Mouse (Mus musculus) left cerebral cortex, postnatal 14 days (tissue): ENCODE results near the gene Lmf1. TPM values are rescaled to one million over a fixed set of nuclear protein-coding genes. Genes with fewer than 3 reads are reported as not detected.
A peak's percentile ranks its signal among the peaks of the same experiment; 100 is the strongest.

ENCODE experiments used
- DNase-seq, 2 experiments: peaks; one replicate each; pipeline ENCODE4 v3.0.0; 2021 to 2022; ENCODE audit warnings: low spot score in 2 of 2, mixed read lengths in 1 of 2
- intact Hi-C: fragments of 180-260 bp; cut with DNase I; formaldehyde crosslinking; loops from one replicate; pipeline ENCODE4 v1.15.1; 2025
- total RNA-seq, 2 experiments: library from RNA; stranded (reverse); gene quantifications; 2 replicates each; pipeline ENCODE4 v1.2.3; 2021

Gene Lmf1
- total RNA-seq, 2 experiments from 2014 or later: 22.1 to 23.4 TPM

DNA sequence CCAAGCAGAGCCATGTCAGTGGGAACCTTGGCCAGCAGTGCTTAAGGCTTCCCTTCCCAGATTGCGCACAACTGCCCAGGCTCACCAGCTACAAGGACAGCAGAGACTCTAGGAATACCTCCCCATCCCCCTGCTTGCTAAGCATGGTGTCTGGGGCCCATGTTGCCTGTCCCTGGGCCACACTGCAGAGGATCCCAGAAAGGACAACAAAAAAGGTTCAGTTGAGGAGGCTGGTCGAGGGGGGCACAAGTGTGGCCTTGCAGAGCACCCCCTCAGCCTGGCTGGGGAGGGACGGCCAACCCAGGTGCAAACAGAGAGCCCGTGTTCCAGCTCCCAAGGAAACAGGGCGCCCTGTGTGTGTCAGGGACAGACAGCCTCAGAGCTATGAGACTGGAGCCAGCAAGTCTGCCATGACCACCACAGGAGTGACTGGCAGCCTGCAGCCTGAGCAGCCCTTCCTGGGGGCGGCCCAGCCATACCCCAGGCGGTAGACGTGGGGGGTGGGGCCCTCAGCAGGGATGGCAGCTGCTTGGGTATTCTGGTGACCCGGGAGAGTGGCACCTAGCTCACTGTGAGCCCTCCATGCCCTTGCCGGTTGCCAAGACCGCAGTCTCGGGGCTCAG lies 84.4 kb downstream of the Lmf1 start:
- intact Hi-C loops: no loop called here

DNA sequence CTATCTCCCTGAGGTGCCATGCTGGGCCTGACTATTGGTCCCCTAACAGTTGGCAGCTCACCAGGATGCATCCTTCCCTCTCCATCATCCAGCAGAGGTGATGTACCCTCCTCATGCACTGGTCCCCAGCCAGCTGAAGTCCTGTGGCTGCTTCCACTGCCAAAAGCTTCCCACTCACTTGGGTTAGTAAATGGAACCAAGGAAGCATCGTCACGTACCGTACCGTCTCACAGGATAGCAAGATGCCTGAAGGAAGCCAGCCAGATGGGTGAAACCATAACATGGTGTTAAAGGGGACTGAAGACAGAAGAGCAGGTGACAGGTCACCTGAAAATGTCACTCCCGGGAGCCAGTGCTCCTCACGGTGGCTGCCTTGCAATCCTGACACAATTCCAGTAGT lies 86.6 kb downstream of the Lmf1 start:
- DNase-seq: peak; percentile 35 to 63
- intact Hi-C loops: no loop called here

More for the DNA sequence above, 84.4 kb downstream of the Lmf1 start:
- DNase-seq: peak; percentile 46 to 74

DNA sequence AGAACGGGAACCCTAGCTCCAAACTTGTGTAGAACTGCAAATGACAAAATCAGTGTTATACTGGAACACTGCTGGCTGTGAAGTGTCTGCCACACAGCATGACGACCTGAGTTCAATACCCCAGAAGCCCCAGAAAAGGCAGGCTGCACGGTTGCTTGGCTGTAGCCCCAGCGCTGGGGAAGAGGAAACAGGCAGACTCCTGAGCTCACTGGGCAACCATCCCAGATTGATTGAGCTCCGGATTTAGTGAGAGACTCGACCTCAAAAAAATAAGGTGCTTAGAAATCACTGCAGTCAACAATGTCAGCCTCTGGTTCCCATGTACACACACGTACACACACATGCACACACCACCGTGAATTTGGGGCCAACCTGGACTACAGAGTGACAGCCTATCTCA lies 87.0 kb downstream of the Lmf1 start:
- no peak for DNase-seq
- intact Hi-C loops: no loop called here

DNA sequence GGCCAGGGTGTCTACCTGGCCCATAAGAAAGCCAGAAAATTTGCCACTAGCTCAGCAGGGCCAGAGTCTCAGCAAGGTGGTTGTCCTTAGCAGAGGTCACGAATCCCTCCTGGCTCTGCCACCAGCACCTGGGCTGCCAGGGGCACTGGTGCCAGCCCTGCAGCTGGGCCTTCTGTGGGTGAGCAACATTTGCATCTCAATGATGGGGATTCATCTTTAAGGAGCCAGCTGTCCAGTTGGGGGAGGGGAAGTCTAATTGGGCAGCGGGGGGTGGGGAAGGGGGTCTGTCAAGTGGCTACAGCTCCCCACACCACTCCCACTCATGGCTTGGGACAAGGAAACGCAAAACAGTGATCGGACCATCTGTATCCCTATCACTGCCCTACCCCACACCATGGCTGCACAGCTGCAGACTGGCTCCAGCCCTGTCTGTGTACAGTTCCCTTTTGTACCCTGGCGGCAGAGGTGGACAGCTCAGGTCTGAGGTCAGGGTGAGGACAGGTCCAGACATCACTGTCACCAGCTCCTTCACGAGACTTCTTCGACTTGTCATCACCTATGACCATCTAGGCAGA lies 89.7 kb downstream of the Lmf1 start:
- intact Hi-C loops: no loop called here
- DNase-seq: no peak

DNA sequence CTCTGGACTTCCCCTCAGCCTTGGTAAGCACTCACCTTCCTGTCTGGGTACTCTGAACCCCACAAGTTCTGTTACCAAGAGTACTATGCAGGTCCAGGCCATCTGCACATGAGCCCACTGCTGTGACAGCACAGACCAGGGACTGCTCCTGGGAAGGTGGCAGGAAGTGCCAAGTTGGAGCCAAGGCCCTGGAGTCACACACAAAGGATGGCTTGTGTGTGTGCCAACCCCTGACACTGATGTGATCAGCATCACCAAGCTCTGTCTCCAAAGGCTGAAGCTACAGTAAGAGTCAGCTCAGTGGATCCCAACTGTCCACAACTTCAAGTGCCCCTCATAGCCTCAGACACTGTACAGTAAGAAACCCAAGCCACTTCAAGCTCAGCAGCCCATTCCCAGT lies 94.1 kb downstream of the Lmf1 start:
- intact Hi-C loops: no loop called here
- DNase-seq: no peak

DNA sequence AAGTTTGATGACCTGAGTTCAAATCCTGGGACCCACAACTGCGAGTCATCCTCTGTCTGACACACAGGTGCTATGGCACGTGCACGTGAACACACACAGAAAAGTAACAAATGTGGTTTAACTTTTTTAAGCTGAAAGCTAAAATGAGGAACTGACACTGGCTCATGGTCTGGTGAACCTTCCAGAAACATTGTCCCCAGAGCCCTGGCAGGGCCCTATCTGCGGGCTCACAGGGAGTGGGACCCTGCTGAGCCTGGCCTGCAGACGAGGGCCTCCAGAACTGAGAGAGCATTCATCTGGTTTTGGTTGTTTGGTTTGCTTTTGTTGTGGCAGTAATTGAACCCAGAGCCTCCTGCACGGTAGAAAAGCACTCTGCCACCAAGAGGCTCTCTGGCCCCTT lies 99.1 kb downstream of the Lmf1 start:
- DNase-seq: no peak
- intact Hi-C loops: no loop called here

DNA sequence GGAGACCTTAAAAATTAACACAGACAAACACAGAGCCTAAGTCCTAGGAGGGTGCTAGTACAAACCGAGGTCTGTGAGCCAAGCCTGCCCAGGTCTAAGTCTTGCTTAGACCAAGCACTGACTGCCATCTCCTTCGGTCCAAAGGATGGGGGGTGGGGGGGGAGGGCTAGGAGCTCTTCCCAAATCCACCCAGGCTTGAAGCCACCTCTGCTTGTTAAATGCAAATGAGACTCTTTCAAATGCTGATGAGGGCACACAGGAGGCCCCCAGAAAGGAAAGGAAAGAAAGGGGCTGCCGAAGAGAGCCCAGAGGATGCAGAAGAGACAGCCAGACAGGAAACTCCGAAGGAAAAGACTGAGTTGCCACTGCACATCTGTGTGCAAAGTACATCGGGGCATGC lies 100.9 kb downstream of the Lmf1 start:
- intact Hi-C loops: no loop called here
- DNase-seq: no peak

DNA sequence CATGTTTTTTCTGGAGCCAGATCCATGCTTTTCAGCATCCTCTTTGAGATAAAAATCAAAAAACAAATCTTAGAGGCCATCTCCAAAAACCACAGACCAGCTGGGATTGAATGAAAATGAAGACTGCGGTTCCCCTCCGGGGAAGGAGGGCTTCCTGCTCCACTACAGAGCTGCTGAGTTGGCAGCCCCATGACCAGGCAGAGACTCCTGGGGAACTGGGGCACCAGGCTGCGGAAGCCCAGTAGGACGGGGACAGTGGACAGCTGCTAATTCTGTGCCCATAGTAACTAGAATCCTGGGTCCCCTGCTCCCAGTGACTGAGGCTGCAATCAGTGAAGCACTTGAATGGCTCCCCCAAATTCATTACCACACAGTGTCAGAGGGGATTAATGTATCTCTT lies 102.8 kb downstream of the Lmf1 start:
- intact Hi-C loops: no loop called here
- no peak for DNase-seq

DNA sequence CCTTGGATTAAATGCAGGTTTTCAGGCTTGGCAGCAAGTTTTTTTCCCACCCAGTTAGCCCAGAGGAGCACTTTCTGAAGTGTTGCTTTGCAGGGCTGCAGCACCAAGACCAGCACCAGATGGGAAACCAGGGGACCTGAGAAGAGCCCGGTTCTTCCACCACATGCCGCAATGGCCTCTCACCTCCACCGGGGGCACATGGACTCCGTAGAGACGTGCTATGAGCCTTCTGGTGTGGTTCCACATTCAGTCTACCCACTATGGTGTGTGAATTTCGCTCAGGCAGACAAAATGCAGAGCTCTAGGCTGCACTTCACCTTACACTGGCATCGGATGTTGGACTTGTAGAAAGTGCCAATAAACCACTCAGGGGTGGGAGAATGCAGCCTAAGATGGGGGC lies 107.4 kb downstream of the Lmf1 start:
- intact Hi-C loops: no loop called here
- no peak for DNase-seq

DNA sequence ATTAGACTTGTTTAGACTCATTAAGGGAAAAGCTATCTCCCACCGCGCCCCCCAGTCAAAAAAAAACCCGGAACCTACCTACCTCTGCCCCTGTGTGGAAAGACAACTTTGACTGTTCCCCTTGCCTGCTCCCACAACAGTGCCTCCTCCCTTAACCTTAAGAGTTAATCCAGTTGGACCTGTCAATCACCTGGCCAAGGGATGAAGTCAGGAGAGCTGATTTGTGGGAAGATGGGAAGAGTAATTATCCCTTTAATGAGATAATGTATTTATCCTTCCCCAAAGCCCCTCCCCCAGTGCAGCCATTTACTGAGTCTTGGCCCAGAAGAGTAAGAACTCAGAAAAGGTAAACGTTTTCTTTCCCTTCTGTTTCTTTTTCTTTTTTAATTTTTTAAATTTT lies 110.0 kb downstream of the Lmf1 start:
- DNase-seq: no peak
- intact Hi-C loops: no loop called here

DNA sequence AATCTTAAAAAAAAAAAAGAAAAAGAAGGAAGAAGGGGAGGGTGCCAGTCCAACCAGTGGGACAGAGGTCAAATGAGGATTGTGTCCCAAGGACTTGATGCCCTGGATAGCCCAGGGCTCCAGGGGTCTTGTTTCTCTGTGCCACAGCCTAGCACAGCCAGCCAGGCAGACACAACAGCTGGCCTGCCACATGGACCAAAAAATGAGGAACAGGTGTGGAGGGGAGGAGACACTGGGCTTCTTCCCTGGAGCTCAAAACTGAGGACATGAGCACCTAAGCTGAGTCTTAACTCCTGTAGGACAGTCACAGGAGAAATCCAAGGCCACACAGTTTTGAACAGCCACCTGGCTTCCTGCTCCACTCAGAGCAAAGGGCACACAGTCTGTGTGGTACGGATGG lies 117.4 kb downstream of the Lmf1 start:
- intact Hi-C loops: no loop called here

DNA sequence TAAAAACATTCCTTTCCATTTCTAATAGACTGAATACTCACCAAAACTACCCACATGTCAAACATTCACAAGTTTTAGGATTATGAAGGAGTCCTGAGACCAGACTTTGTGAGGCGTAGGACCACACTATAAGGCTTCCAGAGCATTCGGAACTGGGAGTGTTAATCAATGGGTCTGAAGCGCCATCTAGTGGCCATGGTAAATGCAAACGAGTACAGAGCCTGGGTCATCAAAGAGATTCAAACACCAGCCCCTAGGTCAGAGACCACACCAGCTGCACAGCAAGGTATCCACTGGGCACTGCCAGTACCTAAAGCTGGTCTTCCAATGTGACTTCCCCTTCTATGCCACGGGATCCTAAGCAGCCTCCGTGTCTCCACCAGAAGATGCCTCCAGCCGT lies 119.6 kb downstream of the Lmf1 start:
- DNase-seq: peak; percentile 75 to 90
- intact Hi-C loops: loop anchor here (2.0 kb wide), 3 partner anchors 130 to 222 kb away; no protein-coding TSS in a partner anchor

More for the DNA sequence above, 117.4 kb downstream of the Lmf1 start:
- DNase-seq: no peak

DNA sequence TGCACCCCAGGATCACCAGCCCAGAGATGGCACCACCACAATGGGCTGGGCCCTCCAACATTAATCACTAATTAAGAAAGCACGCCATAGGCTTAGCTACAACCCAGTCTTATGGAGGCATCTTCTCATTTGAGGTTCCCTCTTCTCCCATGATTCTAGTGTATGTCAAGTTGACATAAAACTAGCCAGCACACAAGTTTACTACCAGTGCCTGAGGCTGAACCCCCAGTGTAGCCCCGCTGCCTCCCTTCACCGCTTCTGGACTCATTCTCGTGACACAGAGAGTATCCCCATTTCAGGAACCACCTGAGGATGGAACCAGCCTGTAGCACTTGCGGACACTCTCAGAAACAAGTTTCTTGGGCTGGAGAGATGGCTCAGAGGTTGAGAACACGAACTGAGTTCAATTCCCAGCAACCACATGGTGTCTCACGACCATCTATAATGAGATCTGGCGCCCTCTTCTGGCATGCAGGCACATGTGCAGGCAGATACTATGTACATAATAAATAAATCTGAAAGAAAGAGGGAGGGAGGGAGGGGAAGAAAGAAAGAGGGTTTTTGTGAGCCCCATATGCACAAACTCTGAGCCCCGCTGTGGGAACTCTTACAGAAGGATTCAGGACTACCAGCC lies 122.1 kb downstream of the Lmf1 start:
- no peak for DNase-seq
- intact Hi-C loops: loop anchor here (5.0 kb wide), 1 partner anchor 304 kb away; no protein-coding TSS in a partner anchor

DNA sequence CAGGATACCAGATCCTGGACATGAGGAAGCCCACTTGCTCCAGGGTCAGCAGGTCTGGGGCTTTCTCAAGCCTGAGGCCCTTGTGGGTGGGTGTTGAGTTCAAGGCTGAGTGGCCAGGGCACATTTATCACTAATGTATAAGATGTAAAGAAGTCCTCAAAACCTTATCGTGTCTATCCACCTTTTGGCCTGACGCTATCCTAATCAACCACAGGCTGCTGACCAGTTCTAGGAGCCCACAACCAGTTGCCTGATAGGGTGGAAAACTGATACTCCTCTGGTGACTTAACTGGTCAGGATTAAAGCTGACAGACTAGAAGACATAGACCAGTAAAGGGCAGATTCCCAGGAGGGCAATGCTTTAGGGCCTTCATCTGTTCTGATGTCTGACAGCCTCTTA lies 131.1 kb downstream of the Lmf1 start:
- DNase-seq: no peak
- intact Hi-C loops: no loop called here

DNA sequence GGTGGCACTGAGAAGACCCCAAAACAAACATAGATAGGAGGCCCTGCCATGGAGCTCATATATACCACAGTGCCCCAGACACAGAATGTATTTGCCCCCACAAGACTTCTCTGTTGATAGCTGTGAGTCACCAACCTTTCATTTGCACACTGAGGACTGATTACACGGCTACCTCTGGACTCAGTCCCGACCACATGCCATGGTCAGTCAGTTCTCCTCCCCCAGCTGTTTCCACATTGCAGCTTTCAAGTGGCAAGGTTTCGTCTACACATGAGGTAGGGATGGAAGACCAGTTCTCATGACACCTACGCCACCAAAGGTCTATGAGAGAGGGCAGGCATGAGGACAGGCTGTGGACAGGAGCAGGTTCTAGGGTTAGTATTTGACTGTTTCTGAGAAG lies 132.3 kb downstream of the Lmf1 start:
- DNase-seq: no peak
- intact Hi-C loops: no loop called here

Other genes starting within 250 kb of the Lmf1 start
- not detected for gene Tpsab1, start 233.5 kb upstream of the Lmf1 start, total RNA-seq
- gene Tpsb2, start 212.8 kb upstream of the Lmf1 start, total RNA-seq: under 1 TPM in 1 of 2 experiments, not detected in 1; 0.26 TPM
- not detected for gene Tpsg1, start 209.8 kb upstream of the Lmf1 start, total RNA-seq
- 10 to 100 TPM; 42.1 to 43.2 TPM for gene Cacna1h, start 145.3 kb upstream of the Lmf1 start, total RNA-seq
- gene Tekt4, start 124.5 kb upstream of the Lmf1 start, total RNA-seq: 1 to 10 TPM; 1.5 to 3.8 TPM
- gene Sstr5, start 81.8 kb upstream of the Lmf1 start, total RNA-seq: under 1 TPM; 0.15 to 0.26 TPM
- gene Sox8, start 8.4 kb upstream of the Lmf1 start, total RNA-seq: 10 to 100 TPM; 62.2 to 70.1 TPM
- gene Gng13, start 138.1 kb downstream of the Lmf1 start, total RNA-seq: 100 to 1,000 TPM; 125 to 154 TPM
- 1 to 10 TPM; 1.9 to 4.3 TPM for gene Chtf18, start 148.3 kb downstream of the Lmf1 start, total RNA-seq
- 10 to 100 TPM; 34.2 to 35.5 TPM for gene Rpusd1, start 148.6 kb downstream of the Lmf1 start, total RNA-seq
- not detected for gene Mslnl, start 157.0 kb downstream of the Lmf1 start, total RNA-seq
- gene Msln, start 175.3 kb downstream of the Lmf1 start, total RNA-seq: 1 to 10 TPM; 6.2 to 6.5 TPM
- gene Narfl, start 194.7 kb downstream of the Lmf1 start, total RNA-seq: 10 to 100 TPM; 28.8 to 32.8 TPM
- 100 to 1,000 TPM; 127 to 140 TPM for gene Haghl, start 206.6 kb downstream of the Lmf1 start, total RNA-seq
- gene Ccdc78, start 207.5 kb downstream of the Lmf1 start, total RNA-seq: not detected
- 10 to 100 TPM; 82.7 to 87.4 TPM for gene Fam173a, start 213.8 kb downstream of the Lmf1 start, total RNA-seq
- not detected for gene AC134908.4, start 216.6 kb downstream of the Lmf1 start, total RNA-seq
- gene Metrn, start 218.1 kb downstream of the Lmf1 start, total RNA-seq: 10 to 100 TPM; 73.5 to 84.2 TPM
- gene Fbxl16, start 230.0 kb downstream of the Lmf1 start, total RNA-seq: 100 to 1,000 TPM; 460 to 479 TPM
- gene Wdr24, start 244.5 kb downstream of the Lmf1 start, total RNA-seq: 10 to 100 TPM; 22.3 to 23.3 TPM
- gene Jmjd8, start 249.8 kb downstream of the Lmf1 start, total RNA-seq: 10 to 100 TPM; 59.1 to 59.6 TPM